Mouse (Mus musculus) yolk sac, embryonic 10.5 days (tissue): ENCODE data around the gene Ahcyl2.
A peak's percentile ranks its signal among the peaks of the same experiment; 100 is the strongest.
"Not testable (repeated sequence)": the region's sequence is repeated elsewhere in the genome, so short reads cannot be mapped to it uniquely, and the experiment has no call there.

Experiments used
- DNase-seq: peaks from one replicate; pipeline ENCODE4 v3.0.0-alpha.2; 2017; ENCODE audit warnings: low spot score

The Ahcyl2 gene

GRCm38 (mm10) chr6:29815634-29816033 lies 47.8 kb downstream of the Ahcyl2 start:
- DNase-seq: no peak

- DNase-seq: not testable (repeated sequence)
Measured at GRCm38 (mm10) chr6:29816371-29816770, 48.6 kb downstream of the Ahcyl2 start.

- DNase-seq: no peak
Measured at GRCm38 (mm10) chr6:29819309-29819708, 51.5 kb downstream of the Ahcyl2 start.

- no peak for DNase-seq
Measured at GRCm38 (mm10) chr6:29820314-29820713, 52.5 kb downstream of the Ahcyl2 start.

- no peak for DNase-seq
Measured at GRCm38 (mm10) chr6:29820926-29821325, 53.1 kb downstream of the Ahcyl2 start.

- DNase-seq: no peak
Measured at GRCm38 (mm10) chr6:29821770-29822169, 54.0 kb downstream of the Ahcyl2 start.

GRCm38 (mm10) chr6:29825302-29825701 lies 57.5 kb downstream of the Ahcyl2 start:
- DNase-seq: no peak

- no peak for DNase-seq
Measured at GRCm38 (mm10) chr6:29827291-29828242, 59.8 kb downstream of the Ahcyl2 start.

- no peak for DNase-seq
Measured at GRCm38 (mm10) chr6:29828574-29829234, 60.9 kb downstream of the Ahcyl2 start.

GRCm38 (mm10) chr6:29832356-29832755 lies 64.5 kb downstream of the Ahcyl2 start:
- no peak for DNase-seq

- no peak for DNase-seq
Measured at GRCm38 (mm10) chr6:29833117-29833516, 65.3 kb downstream of the Ahcyl2 start.

- DNase-seq: no peak
Measured at GRCm38 (mm10) chr6:29833568-29834255, 65.9 kb downstream of the Ahcyl2 start.

GRCm38 (mm10) chr6:29835543-29836177 lies 67.8 kb downstream of the Ahcyl2 start:
- DNase-seq: no peak

GRCm38 (mm10) chr6:29837579-29837978 lies 69.8 kb downstream of the Ahcyl2 start:
- no peak for DNase-seq

GRCm38 (mm10) chr6:29838531-29838930 lies 70.7 kb downstream of the Ahcyl2 start:
- no peak for DNase-seq

GRCm38 (mm10) chr6:29840008-29840407 lies 72.2 kb downstream of the Ahcyl2 start:
- DNase-seq: no peak

GRCm38 (mm10) chr6:29841461-29841860 lies 73.7 kb downstream of the Ahcyl2 start:
- no peak for DNase-seq

- DNase-seq: peak; percentile 66
Measured at GRCm38 (mm10) chr6:29847643-29848166, 79.9 kb downstream of the Ahcyl2 start.

- peak; percentile 63 for DNase-seq
Measured at GRCm38 (mm10) chr6:29848808-29849207, 81.0 kb downstream of the Ahcyl2 start.

GRCm38 (mm10) chr6:29850096-29850495 lies 82.3 kb downstream of the Ahcyl2 start:
- no peak for DNase-seq

GRCm38 (mm10) chr6:29850747-29851146 lies 82.9 kb downstream of the Ahcyl2 start:
- DNase-seq: no peak

- no peak for DNase-seq
Measured at GRCm38 (mm10) chr6:29851873-29852272, 84.1 kb downstream of the Ahcyl2 start.
